Mouse (Mus musculus) CH12.LX (cell line): Measurements from ENCODE around the gene Camta1.

Experiments
- EP300 ChIP-seq: IDR thresholded peaks from 2 replicates; pipeline ENCODE4 v1.6.1; 2011; ENCODE audit warnings: low read length, improper control_type of control experiment
- ETS1 ChIP-seq: conservative IDR thresholded peaks from 2 replicates; pipeline ENCODE4 v1.6.1; 2012; ENCODE audit warnings: low read depth, mild to moderate bottlenecking, inconsistent platforms, low read length, improper control_type of control experiment, moderate library complexity
- MAX ChIP-seq: IDR thresholded peaks from 2 replicates; pipeline ENCODE4 v1.6.1; 2011; ENCODE audit warnings: low read length, improper control_type of control experiment
- POLR2AphosphoS2 ChIP-seq: IDR thresholded peaks from 2 replicates; pipeline ENCODE4 v1.6.1; 2011; ENCODE audit warnings: low read depth, low read length, improper control_type of control experiment
- TBP ChIP-seq: conservative IDR thresholded peaks from 2 replicates; pipeline ENCODE4 v1.6.1; 2011; ENCODE audit warnings: low read depth, low read length, improper control_type of control experiment
- ZC3H11A ChIP-seq: IDR thresholded peaks from 2 replicates; pipeline ENCODE4 v1.6.1; 2012; ENCODE audit warnings: low read depth, mild to moderate bottlenecking, inconsistent platforms, low read length, improper control_type of control experiment

GRCm38 (mm10) chr4:150924308-150924707 is 937.4 kb downstream of the Camta1 start:
- TF ChIP-seq ETS1 (no peak), MAX (no peak), EP300 (no peak), TBP (no peak), POLR2AphosphoS2 (no peak), ZC3H11A (no peak)
